Mouse (Mus musculus) hindbrain, embryonic 13.5 days (tissue): ENCODE measurements around the gene Tmem130. TPM values are rescaled to one million over a fixed set of nuclear protein-coding genes. Genes with fewer than 3 reads are reported as not detected.
"Not testable (repeated sequence)": the region's sequence is repeated elsewhere in the genome, so short reads cannot be mapped to it uniquely, and the experiment has no call there.

Source experiments
- ATAC-seq: fragments of 200-750 bp; cut with Nextera tagmentation; 2 replicates; pipeline ENCODE4 v1.8.0; 2017; ENCODE audit warnings: moderate TSS enrichment; ENCODE audit not compliant: low FRiP score
- H3K27ac ChIP-seq: fragments of 300-500 bp; sonication (generic); 2 replicates; pipeline ENCODE4 v1.5.1; 2015; ENCODE audit warnings: inconsistent platforms, mild to moderate bottlenecking, moderate library complexity
- H3K27me3 ChIP-seq: fragments of 300-500 bp; sonication (generic); 2 replicates; pipeline ENCODE4 v1.6.1; 2015; ENCODE audit warnings: mild to moderate bottlenecking, inconsistent platforms
- H3K36me3 ChIP-seq: fragments of 300-500 bp; sonication (generic); 2 replicates; pipeline ENCODE4 v1.6.1; 2015; ENCODE audit warnings: mild to moderate bottlenecking, inconsistent platforms
- H3K4me1 ChIP-seq: fragments of 300-500 bp; sonication (generic); replicated peaks from 2 replicates; pipeline ENCODE4 v1.6.1; 2015; ENCODE audit warnings: inconsistent platforms
- H3K4me2 ChIP-seq: fragments of 300-500 bp; sonication (generic); 2 replicates; pipeline ENCODE4 v1.6.1; 2015; ENCODE audit warnings: inconsistent platforms, mild to moderate bottlenecking, moderate library complexity
- H3K4me3 ChIP-seq: fragments of 300-500 bp; sonication (generic); 2 replicates; pipeline ENCODE4 v1.5.1; 2015; ENCODE audit warnings: mild to moderate bottlenecking, inconsistent platforms
- H3K9ac ChIP-seq: fragments of 300-500 bp; sonication (generic); 2 replicates; pipeline ENCODE4 v1.6.1; 2015; ENCODE audit warnings: mild to moderate bottlenecking, inconsistent platforms
- H3K9me3 ChIP-seq: fragments of 300-500 bp; sonication (generic); 2 replicates; pipeline ENCODE4 v1.6.1; 2016; ENCODE audit warnings: inconsistent platforms
- WGBS: fragments of 180-500 bp; shearing (Covaris S2); methylation state at CpG from one replicate; pipeline ENCODE4 v1.1.7; 2015; 5-methylcytosine and 5-hydroxymethylcytosine counted together
- polyA plus RNA-seq: library from polyadenylated mRNA; unstranded; fragments of >200 nt; fragmentation: Nextera tagmentation; extraction: Ambion mirVana; gene quantifications from 2 replicates; pipeline ENCODE4 v1.2.1, GENCODE M21; 2015

Tmem130 gene
- polyA plus RNA-seq, 1 experiment from 2014 or later = 196 TPM

- Histone ChIP-seq H3K9ac (peak within 1 kb of the TSS; percentile 94), H3K36me3 (peaks cover 18% of the 10 kb centered on the region), H3K4me2 (peak within 1 kb of the TSS; percentile 84), H3K4me3 (peak within 1 kb of the TSS; percentile 83), H3K27ac (peak within 1 kb of the TSS; percentile 97), H3K4me1 (peaks cover 16% of the 10 kb centered on the region)
- not testable (repeated sequence) for H3K9me3 ChIP-seq, H3K27me3 ChIP-seq, ATAC-seq
- WGBS = 84% methylated on average over 12 of the region's 15 CpGs
Observed at GRCm38 (mm10) chr5:144767106-144767798, 5.6 kb upstream of the Tmem130 start, which contains the start of gene Trrap. TSS of gene Trrap (plus strand) at chr5:144767732.

- WGBS = 89% methylated on average over 11 of the region's 11 CpGs
- Histone ChIP-seq H3K9me3 (no peaks in the 10 kb centered on the region), H3K27me3 (peaks cover 12% of the 10 kb centered on the region), H3K4me1 (peaks cover 17% of the 10 kb centered on the region), H3K27ac (no peak overlapping the region), H3K4me3 (no peak overlapping the region), H3K36me3 (peaks cover 14% of the 10 kb centered on the region), H3K4me2 (no peak overlapping the region), H3K9ac (no peak overlapping the region)
- no peak for ATAC-seq
Observed at GRCm38 (mm10) chr5:144766646-144767045, 5.0 kb upstream of the Tmem130 start.

- H3K27me3 ChIP-seq = peaks cover 18% of the 10 kb centered on the region
- H3K9me3 ChIP-seq = no peaks in the 10 kb centered on the region
- peaks cover 23% of the 10 kb centered on the region for H3K4me1 ChIP-seq
- H3K36me3 ChIP-seq = peaks cover 8% of the 10 kb centered on the region
- H3K9ac ChIP-seq = no peak overlapping the region
- 86% methylated on average over 7 of the region's 7 CpGs for WGBS
- no peak overlapping the region for H3K4me3 ChIP-seq
- no peak overlapping the region for H3K27ac ChIP-seq
- H3K4me2 ChIP-seq = no peak overlapping the region
- no peak for ATAC-seq
Observed at GRCm38 (mm10) chr5:144766026-144766425, 4.4 kb upstream of the Tmem130 start.

- Histone ChIP-seq H3K27me3 (peaks cover 19% of the 10 kb centered on the region), H3K4me2 (peak overlapping the region; percentile 64), H3K4me1 (peaks cover 45% of the 10 kb centered on the region), H3K27ac (peak overlapping the region; percentile 85), H3K9ac (peak overlapping the region; percentile 20; the same call in 1 of the 2 replicates), H3K9me3 (no peaks in the 10 kb centered on the region), H3K4me3 (peak overlapping the region; percentile 8; the same call in 1 of the 2 replicates), H3K36me3 (peaks cover 9% of the 10 kb centered on the region)
- peak; percentile 34 for ATAC-seq
- 7% methylated on average over 8 of the region's 8 CpGs for WGBS
Observed at GRCm38 (mm10) chr5:144758422-144758821, 3.2 kb downstream of the Tmem130 start.

- H3K4me2 ChIP-seq = no peak overlapping the region
Observed at GRCm38 (mm10) chr5:144757402-144757801, 4.2 kb downstream of the Tmem130 start.

GRCm38 (mm10) chr5:144755191-144755590 lies 6.4 kb downstream of the Tmem130 start:
- H3K4me1 ChIP-seq = peaks cover 35% of the 10 kb centered on the region
- H3K36me3 ChIP-seq = peaks cover 27% of the 10 kb centered on the region
- H3K27ac ChIP-seq = no peak overlapping the region
- H3K9me3 ChIP-seq = no peaks in the 10 kb centered on the region
- no peaks in the 10 kb centered on the region for H3K27me3 ChIP-seq
- H3K4me2 ChIP-seq = no peak overlapping the region
- no peak for ATAC-seq
- WGBS = 84% methylated on average over 10 of the region's 10 CpGs
- no peak overlapping the region for H3K4me3 ChIP-seq
- no peak overlapping the region for H3K9ac ChIP-seq

More at GRCm38 (mm10) chr5:144757402-144757801, 4.2 kb downstream of the Tmem130 start:
- H3K36me3 ChIP-seq = peaks cover 11% of the 10 kb centered on the region
- H3K4me3 ChIP-seq = no peak overlapping the region
- no peak overlapping the region for H3K27ac ChIP-seq
- H3K4me1 ChIP-seq = peaks cover 45% of the 10 kb centered on the region
- ATAC-seq = no peak
- no peak overlapping the region for H3K9ac ChIP-seq
- H3K27me3 ChIP-seq = peaks cover 15% of the 10 kb centered on the region
- 89% methylated on average over 9 of the region's 9 CpGs for WGBS
- no peaks in the 10 kb centered on the region for H3K9me3 ChIP-seq

- Histone ChIP-seq H3K36me3 (peaks cover 49% of the 10 kb centered on the region), H3K4me2 (no peak overlapping the region), H3K4me1 (peaks cover 13% of the 10 kb centered on the region), H3K9me3 (no peaks in the 10 kb centered on the region), H3K27ac (no peak overlapping the region), H3K27me3 (no peaks in the 10 kb centered on the region), H3K9ac (no peak overlapping the region), H3K4me3 (no peak overlapping the region)
- 72% methylated on average over 6 of the region's 7 CpGs for WGBS
- no peak for ATAC-seq
Observed at GRCm38 (mm10) chr5:144753041-144753440, 8.6 kb downstream of the Tmem130 start.

- WGBS = 14% methylated on average over 5 of the region's 5 CpGs
- no peak overlapping the region for H3K9ac ChIP-seq
- H3K4me1 ChIP-seq = peaks cover 7% of the 10 kb centered on the region
- no peaks in the 10 kb centered on the region for H3K27me3 ChIP-seq
- H3K9me3 ChIP-seq = no peaks in the 10 kb centered on the region
- no peak overlapping the region for H3K4me3 ChIP-seq
- peaks cover 51% of the 10 kb centered on the region for H3K36me3 ChIP-seq
- no peak overlapping the region for H3K4me2 ChIP-seq
- no peak for ATAC-seq
- no peak overlapping the region for H3K27ac ChIP-seq
Observed at GRCm38 (mm10) chr5:144752432-144752831, 9.2 kb downstream of the Tmem130 start.

- no peak for ATAC-seq
- H3K4me2 ChIP-seq = no peak overlapping the region
- peaks cover 54% of the 10 kb centered on the region for H3K36me3 ChIP-seq
- 90% methylated on average over 14 of the region's 14 CpGs for WGBS
- no peaks in the 10 kb centered on the region for H3K4me1 ChIP-seq
- H3K4me3 ChIP-seq = no peak overlapping the region
- H3K27me3 ChIP-seq = no peaks in the 10 kb centered on the region
- no peaks in the 10 kb centered on the region for H3K9me3 ChIP-seq
- no peak overlapping the region for H3K27ac ChIP-seq
- no peak overlapping the region for H3K9ac ChIP-seq
Observed at GRCm38 (mm10) chr5:144737101-144737500, 24.5 kb downstream of the Tmem130 start.

GRCm38 (mm10) chr5:144734949-144735348 lies 26.7 kb downstream of the Tmem130 start:
- no peak overlapping the region for H3K9ac ChIP-seq
- ATAC-seq = peak; percentile 50; the same call in 1 of the 2 replicates

GRCm38 (mm10) chr5:144733953-144734352 lies 27.7 kb downstream of the Tmem130 start:
- 30% methylated on average over 4 of the region's 4 CpGs for WGBS
- H3K27me3 ChIP-seq = 0 out of 2 replicates have a peak, but pooled peaks cover 7% of the 10 kb centered on the region
- H3K9me3 ChIP-seq = no peaks in the 10 kb centered on the region
- peaks cover 24% of the 10 kb centered on the region for H3K36me3 ChIP-seq
- H3K4me3 ChIP-seq = no peak overlapping the region
- no peak for ATAC-seq
- no peaks in the 10 kb centered on the region for H3K4me1 ChIP-seq
- H3K27ac ChIP-seq = no peak overlapping the region
- no peak overlapping the region for H3K4me2 ChIP-seq
- H3K9ac ChIP-seq = no peak overlapping the region

More at GRCm38 (mm10) chr5:144734949-144735348, 26.7 kb downstream of the Tmem130 start:
- WGBS = 26% methylated on average over 8 of the region's 8 CpGs
- Histone ChIP-seq H3K4me2 (no peak overlapping the region), H3K27ac (no peak overlapping the region), H3K27me3 (no peaks in the 10 kb centered on the region), H3K4me1 (no peaks in the 10 kb centered on the region), H3K9me3 (no peaks in the 10 kb centered on the region), H3K36me3 (peaks cover 34% of the 10 kb centered on the region), H3K4me3 (no peak overlapping the region)

GRCm38 (mm10) chr5:144729216-144729615 lies 32.4 kb downstream of the Tmem130 start:
- Histone ChIP-seq H3K36me3 (no peaks in the 10 kb centered on the region), H3K4me1 (no peaks in the 10 kb centered on the region), H3K9ac (no peak overlapping the region), H3K4me2 (no peak overlapping the region), H3K27ac (no peak overlapping the region), H3K4me3 (no peak overlapping the region), H3K27me3 (peaks cover 25% of the 10 kb centered on the region), H3K9me3 (no peaks in the 10 kb centered on the region)
- ATAC-seq = no peak
- WGBS = 75% methylated on average over 8 of the region's 8 CpGs

GRCm38 (mm10) chr5:144728237-144728636 lies 33.4 kb downstream of the Tmem130 start:
- Histone ChIP-seq H3K4me3 (no peak overlapping the region), H3K4me1 (no peaks in the 10 kb centered on the region), H3K4me2 (no peak overlapping the region), H3K9me3 (no peaks in the 10 kb centered on the region), H3K36me3 (no peaks in the 10 kb centered on the region), H3K27me3 (peaks cover 25% of the 10 kb centered on the region), H3K27ac (no peak overlapping the region), H3K9ac (no peak overlapping the region)
- WGBS = 22% methylated on average over 5 of the region's 5 CpGs
- ATAC-seq = no peak
